ENCODE assay signal across 9 mouse cellular contexts in genomic region chr4:154236893-154237292, GRCm38 (mm10).
DNase-seq lines count a peak whose midpoint lies in the region; ATAC-seq and TF ChIP-seq lines count a peak whose summit lies in the region.
"Had no signal": no experiment of that assay in that cellular context is flagged by ENCODE, and none has a peak within 500 bp of the region (broad histone marks: within the 10 kb centered on the region; RNA-seq: fewer than 3 reads in every experiment).

No protein-coding gene starts in this region.

- DNase-seq in liver, embryonic 11.5 days (ENCODE audit: low spot score), result no peak
- no peak for DNase-seq in hindbrain, postnatal 0 days (ENCODE audit: low spot score)
- no peak for DNase-seq in B cell, adult 2 months
- DNase-seq in frontal cortex, postnatal 36 days (ENCODE audit: low spot score in 2 of 2), result no peak
- DNase-seq in thymus, adult 2 months, result no peak

- no peaks in the 10 kb centered on the region for H3K36me3 ChIP-seq in liver, embryonic 11.5 days (ENCODE audit: control insufficient read depth, insufficient read depth, low read length)
- H3K36me3 ChIP-seq in liver, embryonic 12.5 days, result no peaks in the 10 kb centered on the region
- no peaks in the 10 kb centered on the region for H3K36me3 ChIP-seq in hindbrain, postnatal 0 days (ENCODE audit: insufficient read depth, low read length)
- H3K36me3 ChIP-seq in neural tube, embryonic 13.5 days, result no peaks in the 10 kb centered on the region
- no peaks in the 10 kb centered on the region for H3K36me3 ChIP-seq in thymus, adult 2 months (ENCODE audit: control insufficient read depth, insufficient read depth, low read length)
- H3K36me3 ChIP-seq: G1E had no signal

- H3K4me3 ChIP-seq in liver, embryonic 11.5 days (ENCODE audit: low read depth, low read length), result no peak overlapping the region
- H3K4me3 ChIP-seq in liver, embryonic 12.5 days, result no peak overlapping the region
- H3K4me3 ChIP-seq in embryonic fibroblast, embryonic 13.5 days (ENCODE audit: insufficient read depth, low read length), result no peak overlapping the region
- no peak overlapping the region for H3K4me3 ChIP-seq in hindbrain, postnatal 0 days (ENCODE audit: low read length)
- H3K4me3 ChIP-seq in neural tube, embryonic 13.5 days, result no peak overlapping the region
- H3K4me3 ChIP-seq in thymus, adult 2 months (ENCODE audit: control insufficient read depth, insufficient read depth, low read length), result no peak overlapping the region

- peaks cover 3% of the 10 kb centered on the region; the same call in 1 of the 2 replicates for H3K4me1 ChIP-seq in liver, embryonic 11.5 days (replicated peaks; ENCODE audit: control insufficient read depth, insufficient read depth, low read length)
- H3K4me1 ChIP-seq in liver, embryonic 12.5 days, result 0 out of 2 replicates have a peak, but pooled peaks cover 6% of the 10 kb centered on the region
- 0 out of 2 replicates have a peak, but pooled peaks cover 2% of the 10 kb centered on the region for H3K4me1 ChIP-seq in embryonic fibroblast, embryonic 13.5 days (ENCODE audit: control insufficient read depth, insufficient read depth, low read length)
- peaks cover 7% of the 10 kb centered on the region for H3K4me1 ChIP-seq in hindbrain, postnatal 0 days (ENCODE audit: insufficient read depth, low read length)
- H3K4me1 ChIP-seq in neural tube, embryonic 13.5 days (replicated peaks), result peaks cover 19% of the 10 kb centered on the region
- H3K4me1 ChIP-seq in thymus, adult 2 months (replicated peaks; ENCODE audit: control insufficient read depth, insufficient read depth, low read length), result no peaks in the 10 kb centered on the region

- ATAC-seq in liver, embryonic 11.5 days (replicated peaks; ENCODE audit: low FRiP score), result no peak
- no peak for ATAC-seq in liver, embryonic 12.5 days
- peak; percentile 44; the same call in 1 of the 2 replicates for ATAC-seq in hindbrain, postnatal 0 days
- ATAC-seq in neural tube, embryonic 13.5 days (ENCODE audit: low read depth), result peak; percentile 54; the same call in 1 of the 2 replicates

- 15% methylated on average over 10 of the region's 10 CpGs for WGBS in liver, embryonic 11.5 days
- WGBS in liver, embryonic 12.5 days (ENCODE audit: insufficient replicate concordance), result 21% methylated on average over 10 of the region's 10 CpGs
- 11% methylated on average over 10 of the region's 10 CpGs for WGBS in hindbrain, postnatal 0 days
- 12% methylated on average over 10 of the region's 10 CpGs for WGBS in neural tube, embryonic 13.5 days
- WGBS in thymus, adult 2 months, result 53% methylated on average over 10 of the region's 10 CpGs

- H3K27ac ChIP-seq in liver, embryonic 11.5 days (ENCODE audit: low read depth, low read length), result no peak overlapping the region
- no peak overlapping the region for H3K27ac ChIP-seq in liver, embryonic 12.5 days
- peak overlapping the region; percentile 28; the same call in 1 of the 2 replicates for H3K27ac ChIP-seq in embryonic fibroblast, embryonic 13.5 days (ENCODE audit: insufficient read depth, low read length)
- no peak overlapping the region for H3K27ac ChIP-seq in hindbrain, postnatal 0 days
- H3K27ac ChIP-seq in neural tube, embryonic 13.5 days (replicated peaks), result peak overlapping the region; percentile 39; the same call in 1 of the 2 replicates
- no peak overlapping the region for H3K27ac ChIP-seq in thymus, adult 2 months (ENCODE audit: control insufficient read depth, insufficient read depth, low read length)

- no peak for TF ChIP-seq POLR2A in embryonic fibroblast, embryonic 13.5 days (IDR thresholded peaks at IDR 0.05; ENCODE audit: low read depth, low read length)
- no peak for TF ChIP-seq POLR2A in thymus, adult 2 months (IDR thresholded peaks at IDR 0.05; ENCODE audit: control insufficient read depth, extremely low read depth, insufficient read depth, low read length, poor library complexity)

- TF ChIP-seq CTCF in embryonic fibroblast, embryonic 13.5 days (IDR thresholded peaks at IDR 0.05; ENCODE audit: borderline replicate concordance, insufficient read depth, low read length), result no peak
- no peak for TF ChIP-seq CTCF in hindbrain, postnatal 0 days (IDR thresholded peaks at IDR 0.05; ENCODE audit: low read depth)
- TF ChIP-seq CTCF in thymus, adult 2 months (IDR thresholded peaks at IDR 0.05; ENCODE audit: borderline replicate concordance, control insufficient read depth, extremely low read depth, insufficient read depth, low read length, poor library complexity), result no peak

- H3K9me3 ChIP-seq in liver, embryonic 11.5 days (ENCODE audit: control insufficient read depth, low read length), result no peaks in the 10 kb centered on the region
- no peaks in the 10 kb centered on the region for H3K9me3 ChIP-seq in liver, embryonic 12.5 days (replicated peaks)
- no peaks in the 10 kb centered on the region for H3K9me3 ChIP-seq in hindbrain, postnatal 0 days (ENCODE audit: low read length)
- H3K9me3 ChIP-seq in neural tube, embryonic 13.5 days, result no peaks in the 10 kb centered on the region

- peak overlapping the region; percentile 45 for H3K4me2 ChIP-seq in liver, embryonic 11.5 days
- no peak overlapping the region for H3K4me2 ChIP-seq in liver, embryonic 12.5 days
- H3K4me2 ChIP-seq in hindbrain, postnatal 0 days (ENCODE audit: low read depth, low read length), result peak overlapping the region; percentile 48
- H3K4me2 ChIP-seq in neural tube, embryonic 13.5 days, result peak overlapping the region; percentile 48

- H3K27me3 ChIP-seq in liver, embryonic 11.5 days (replicated peaks; ENCODE audit: control insufficient read depth, insufficient read depth, low read length), result peaks cover 2% of the 10 kb centered on the region; the same call in 1 of the 2 replicates
- peaks cover 51% of the 10 kb centered on the region for H3K27me3 ChIP-seq in liver, embryonic 12.5 days (replicated peaks)
- no peaks in the 10 kb centered on the region for H3K27me3 ChIP-seq in hindbrain, postnatal 0 days (ENCODE audit: insufficient read depth, low read length)
- H3K27me3 ChIP-seq in neural tube, embryonic 13.5 days, result 0 out of 2 replicates have a peak, but pooled peaks cover 3% of the 10 kb centered on the region
- H3K27me3 ChIP-seq in thymus, adult 2 months (ENCODE audit: control insufficient read depth, insufficient read depth, low read length), result no peaks in the 10 kb centered on the region

- H3K9ac ChIP-seq in liver, embryonic 11.5 days (ENCODE audit: low read depth, low read length), result no peak overlapping the region
- H3K9ac ChIP-seq in liver, embryonic 12.5 days, result no peak overlapping the region
- no peak overlapping the region for H3K9ac ChIP-seq in hindbrain, postnatal 0 days (replicated peaks; ENCODE audit: low read length)
- peak overlapping the region; percentile 26 for H3K9ac ChIP-seq in neural tube, embryonic 13.5 days

Comparison
In these comparisons a context has a peak if more than half of its experiments do, and no peak if none do; other contexts are left out.
1. ATAC-seq: peak in hindbrain, postnatal 0 days (single experiment) and neural tube, embryonic 13.5 days (single experiment); none in liver, embryonic 11.5 days (single experiment) and liver, embryonic 12.5 days (single experiment).
2. H3K27ac ChIP-seq: peak in embryonic fibroblast, embryonic 13.5 days (single experiment) and neural tube, embryonic 13.5 days (single experiment); none in liver, embryonic 11.5 days (single experiment), liver, embryonic 12.5 days (single experiment), hindbrain, postnatal 0 days (single experiment) and thymus, adult 2 months (single experiment).